ENCODE assay signal across 8 mouse cellular contexts in the genomic region with DNA sequence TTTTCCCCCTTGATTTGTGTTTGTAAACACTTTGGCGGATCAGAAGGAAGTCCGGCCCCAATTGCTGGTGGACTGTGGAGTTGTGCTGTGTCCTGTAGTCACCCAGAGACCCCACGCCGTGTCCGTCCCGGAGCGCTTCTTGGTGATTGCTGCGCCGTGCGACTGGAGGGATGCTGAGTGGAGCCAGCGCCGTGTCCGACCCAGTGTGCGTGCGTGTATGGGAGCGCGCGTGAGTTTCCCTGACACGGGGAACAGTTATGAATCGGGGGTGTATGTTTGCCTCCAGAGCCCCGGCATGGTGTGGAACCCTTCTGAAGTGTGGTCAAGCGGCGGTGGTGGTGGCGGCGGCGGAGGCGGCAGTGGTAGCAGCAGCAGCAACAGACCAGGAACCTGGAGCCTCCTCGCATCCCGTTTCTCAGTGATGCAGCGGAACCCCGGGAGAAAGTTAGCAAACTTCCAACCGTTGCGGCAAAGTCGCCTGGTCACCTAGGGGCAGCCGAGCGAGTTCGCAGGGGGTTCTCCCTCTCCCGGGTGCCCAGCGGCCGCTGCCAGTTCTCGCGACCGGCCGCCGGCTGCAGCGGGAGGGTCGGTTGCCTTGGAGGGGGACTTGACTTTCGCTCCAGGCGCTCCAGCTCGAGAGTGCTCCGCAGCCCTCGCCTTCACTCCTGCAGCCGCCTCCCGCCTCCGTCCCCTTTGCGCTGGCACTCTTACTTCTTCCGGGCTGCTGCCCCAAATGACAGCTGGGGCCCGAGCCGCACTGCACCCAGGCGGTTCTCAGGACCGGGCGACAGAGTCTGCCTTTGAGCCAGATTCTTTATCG. TPM values are rescaled to one million over a fixed set of nuclear protein-coding genes. Genes with fewer than 3 reads are reported as not detected.
DNase-seq lines count a peak whose midpoint lies in the region; ATAC-seq lines count a peak whose summit lies in the region.

No protein-coding gene starts in this region.

- peak overlapping the region; percentile 65 for H3K4me2 ChIP-seq in liver, embryonic 16.5 days (ENCODE audit: low read depth, low read length)
- peak overlapping the region; percentile 90 for H3K4me2 ChIP-seq in neural tube, embryonic 13.5 days

- H3K9me3 ChIP-seq in liver, embryonic 16.5 days (replicated peaks; ENCODE audit: control insufficient read depth, low read length): no peaks in the 10 kb centered on the region
- H3K9me3 ChIP-seq in neural tube, embryonic 13.5 days: no peaks in the 10 kb centered on the region

- peaks cover 3% of the 10 kb centered on the region; the same call in 1 of the 2 replicates for H3K4me1 ChIP-seq in liver, embryonic 16.5 days (ENCODE audit: control insufficient read depth, low read depth, low read length)
- H3K4me1 ChIP-seq in neural tube, embryonic 13.5 days (replicated peaks): peaks cover 42% of the 10 kb centered on the region

- no peak overlapping the region for H3K9ac ChIP-seq in liver, embryonic 16.5 days (ENCODE audit: low read depth, low read length)
- H3K9ac ChIP-seq in neural tube, embryonic 13.5 days: peak overlapping the region; percentile 71

- intact Hi-C loops in gastrocnemius, postnatal 14 days (cut with DNase I; ENCODE audit: low total_unique reads): no loop called here

- peak overlapping the region; percentile 48 for H3K4me3 ChIP-seq in liver, embryonic 16.5 days (ENCODE audit: low read depth, low read length)
- peak overlapping the region; percentile 49 for H3K4me3 ChIP-seq in neural tube, embryonic 13.5 days

- ATAC-seq in inflammation-experienced regulatory T-cells, adult 6 months: peak; percentile 53
- no peak for ATAC-seq in liver, embryonic 16.5 days (ENCODE audit: low read depth)
- ATAC-seq in neural tube, embryonic 13.5 days (ENCODE audit: low read depth): peak; percentile 63

- peak; percentile 13 to 15 for DNase-seq in right cerebral cortex, adult 2 months (ENCODE audit: low spot score in 2 of 2)
- DNase-seq in right cerebral cortex, postnatal 36 days (ENCODE audit: low spot score in 2 of 2): no peak
- peak; percentile 53 for DNase-seq in cerebellum, adult 9-11 months
- DNase-seq in gastrocnemius, postnatal 14 days: peak; percentile 59
- DNase-seq in yolk sac, embryonic 10.5 days (ENCODE audit: low spot score): peak; percentile 19

- no peaks in the 10 kb centered on the region for H3K36me3 ChIP-seq in liver, embryonic 16.5 days (ENCODE audit: control insufficient read depth, insufficient read depth)
- no peaks in the 10 kb centered on the region for H3K36me3 ChIP-seq in neural tube, embryonic 13.5 days

- under 1% methylated on average over 63 of the region's 63 CpGs for WGBS in liver, embryonic 16.5 days (ENCODE audit: insufficient replicate concordance)
- WGBS in neural tube, embryonic 13.5 days: under 1% methylated on average over 63 of the region's 63 CpGs

- no peak overlapping the region for H3K27ac ChIP-seq in liver, embryonic 16.5 days (ENCODE audit: low read length)
- peak overlapping the region; percentile 35; the same call in 1 of the 2 replicates for H3K27ac ChIP-seq in neural tube, embryonic 13.5 days (replicated peaks)

- H3K27me3 ChIP-seq in liver, embryonic 16.5 days (ENCODE audit: control insufficient read depth, insufficient read depth, low read depth, low read length): peaks cover 79% of the 10 kb centered on the region
- peaks cover 92% of the 10 kb centered on the region for H3K27me3 ChIP-seq in neural tube, embryonic 13.5 days

RNA-seq across cellular contexts. Expression of gene Creb5, which starts 0.7 kb away (rescaled TPM):
- total RNA-seq in gastrocnemius, postnatal 14 days (2021): 1 to 10 TPM; 6.7 to 9.5 TPM
- under 1 TPM in 2 of 3 experiments, not detected in 1; 0.27 to 0.41 TPM for polyA plus RNA-seq in inflammation-experienced regulatory T-cells, adult 6 months (2017; shearing (Covaris generic))
- polyA plus RNA-seq in liver, embryonic 16.5 days (2015; fragmentation: Nextera tagmentation; extraction: Ambion mirVana): 0.15 and 0.24 TPM in 2 replicates
- polyA plus RNA-seq in neural tube, embryonic 13.5 days (2015; fragmentation: Nextera tagmentation; extraction: Ambion mirVana): 11.9 and 12.9 TPM in 2 replicates

Comparison
In these comparisons a context has a peak if more than half of its experiments do, and no peak if none do; other contexts are left out.
1. DNase-seq: peak in right cerebral cortex, adult 2 months (2 of 2), cerebellum, adult 9-11 months (single experiment), gastrocnemius, postnatal 14 days (single experiment) and yolk sac, embryonic 10.5 days (single experiment); none in right cerebral cortex, postnatal 36 days (0 of 2).